Mouse (Mus musculus) retina, postnatal 1 day (tissue): ENCODE results near the gene Defa26.
"Not testable (repeated sequence)": the region's sequence is repeated elsewhere in the genome, so short reads cannot be mapped to it uniquely, and the experiment has no call there.

Source experiments
- DNase-seq: peaks from one replicate; pipeline ENCODE4 v3.0.0-alpha.2; 2012

The Defa26 gene

GRCm38 (mm10) chr8:21617883-21618282 is at the start of gene Defa26:
Gene Defa26 (plus strand): TSS chr8:21618183.
- DNase-seq = not testable (repeated sequence)

DNA sequence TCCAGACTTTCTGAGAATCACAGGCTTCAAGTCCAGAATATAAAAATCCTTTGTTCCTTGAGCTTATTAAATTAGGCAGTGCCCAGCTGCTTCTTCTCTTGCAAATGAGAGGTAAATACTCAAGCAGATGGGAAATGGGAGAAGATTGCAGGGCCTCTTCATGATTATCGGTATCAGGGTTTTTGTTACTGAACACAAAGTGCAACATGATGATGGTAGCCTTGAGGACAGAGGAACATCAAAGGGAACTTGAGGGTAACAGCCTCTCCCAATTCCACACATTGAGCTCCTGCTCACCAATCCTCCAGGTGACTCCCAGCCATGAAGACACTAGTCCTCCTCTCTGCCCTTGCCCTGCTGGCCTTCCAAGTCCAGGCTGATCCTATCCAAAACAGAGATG is 35.3 kb upstream of the Defa26 start, which contains the start of gene Defa28:
Defa28 (plus strand) TSS at position 301 of the 400 bp plus-strand sequence.
- not testable (repeated sequence) for DNase-seq

- not testable (repeated sequence) for DNase-seq
These were observed 23.6 kb upstream of the Defa26 start, which contains the start of gene Gm7861 for GRCm38 (mm10) chr8:21594408-21594807. Gene Gm7861 (minus strand): TSS chr8:21594508.

- DNase-seq = not testable (repeated sequence)
These were observed 37.5 kb downstream of the Defa26 start, which contains the start of gene Defa17 for GRCm38 (mm10) chr8:21655480-21655879. Gene Defa17 (plus strand): TSS chr8:21655780.

- DNase-seq = not testable (repeated sequence)
These were observed 47.5 kb downstream of the Defa26 start, which contains the start of gene Defa34 for GRCm38 (mm10) chr8:21665497-21665896. Gene Defa34 (plus strand): TSS chr8:21665797.
